Comparison of ENCODE assay signal across 19 mouse cellular contexts in the genomic region with DNA sequence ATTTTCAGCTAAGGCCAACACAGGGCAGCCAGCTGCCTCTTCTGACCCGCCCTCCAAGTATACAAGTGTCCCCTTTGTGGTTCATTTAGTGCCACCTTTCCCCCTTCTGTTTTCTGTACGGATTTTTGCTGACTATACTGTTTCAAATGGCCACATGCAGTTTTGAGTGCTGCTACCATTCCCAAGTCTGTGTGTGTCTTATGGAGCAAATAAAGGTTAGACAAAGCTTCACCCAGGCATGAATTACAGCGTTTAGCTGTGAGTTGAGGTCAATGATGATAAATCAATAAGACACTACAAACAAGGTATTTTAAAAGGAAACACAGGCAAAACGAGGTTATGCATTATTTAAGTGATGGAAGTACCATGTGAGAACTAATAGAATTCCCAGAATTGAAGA. TPM values are rescaled to one million over a fixed set of nuclear protein-coding genes. Genes with fewer than 3 reads are reported as not detected.
"Had no signal": no experiment of that assay in that cellular context is flagged by ENCODE, and none has a peak within 500 bp of the region (broad histone marks: within the 10 kb centered on the region; RNA-seq: fewer than 3 reads in every experiment).

No protein-coding gene starts in this region.

- H3K4me1 ChIP-seq: lung, embryonic 15.5 days; megakaryocyte, embryonic 14.5 days; midbrain, embryonic 10.5 days; midbrain, embryonic 12.5 days; neural tube, embryonic 12.5 days; stomach, embryonic 15.5 days had no signal

- H3K27me3 ChIP-seq: lung, embryonic 15.5 days; megakaryocyte, embryonic 14.5 days; midbrain, embryonic 12.5 days; neural tube, embryonic 12.5 days; stomach, embryonic 15.5 days had no signal

- H3K4me2 ChIP-seq: lung, embryonic 15.5 days; midbrain, embryonic 12.5 days; neural tube, embryonic 12.5 days; stomach, embryonic 15.5 days had no signal

- H3K4me3 ChIP-seq: lung, embryonic 15.5 days; megakaryocyte, embryonic 14.5 days; midbrain, embryonic 10.5 days; midbrain, embryonic 12.5 days; neural tube, embryonic 12.5 days; stomach, embryonic 15.5 days had no signal

- H3K36me3 ChIP-seq: lung, embryonic 15.5 days; midbrain, embryonic 10.5 days; midbrain, embryonic 12.5 days; neural tube, embryonic 12.5 days; stomach, embryonic 15.5 days had no signal

- H3K27ac ChIP-seq: lung, embryonic 15.5 days; macrophage; midbrain, embryonic 10.5 days; midbrain, embryonic 12.5 days; neural tube, embryonic 12.5 days; stomach, embryonic 15.5 days; stomach, postnatal 0 days had no signal

- H3K9me3 ChIP-seq: lung, embryonic 15.5 days; megakaryocyte, embryonic 14.5 days; midbrain, embryonic 10.5 days; midbrain, embryonic 12.5 days; neural tube, embryonic 12.5 days; stomach, embryonic 15.5 days had no signal

- DNase-seq: liver, postnatal 0 days; lung, adult 2 months; lung, postnatal 14 days; lung, postnatal 36 days; midbrain, embryonic 14.5 days; right cerebral cortex, postnatal 14 days; thymus, adult 2 months; thymus, postnatal 25 days; thymus, postnatal 4 days had no signal

- ATAC-seq: liver, postnatal 0 days; lung, postnatal 0 days; midbrain, embryonic 16.5 days had no signal

- H3K9ac ChIP-seq: liver, postnatal 0 days; lung, embryonic 15.5 days; midbrain, embryonic 12.5 days; neural tube, embryonic 12.5 days; stomach, embryonic 15.5 days had no signal

RNA-seq across cellular contexts. Expression of gene Il31ra, which starts 24.6 kb away (rescaled TPM):
- polyA plus RNA-seq: lung, embryonic 15.5 days; lung, postnatal 0 days; macrophage; midbrain, embryonic 10.5 days; midbrain, embryonic 12.5 days; midbrain, embryonic 14.5 days had no signal
